Mouse (Mus musculus) lung, embryonic 15.5 days (tissue): ENCODE measurements around the gene Gm21083. TPM values are rescaled to one million over a fixed set of nuclear protein-coding genes. Genes with fewer than 3 reads are reported as not detected.
"Not testable (repeated sequence)": the region's sequence is repeated elsewhere in the genome, so short reads cannot be mapped to it uniquely, and the experiment has no call there.

Experiments
- ATAC-seq: fragments of 200-750 bp; cut with Nextera tagmentation; 2 replicates; pipeline ENCODE4 v1.8.0; 2017; ENCODE audit warnings: moderate number of reproducible peaks, borderline replicate concordance; ENCODE audit not compliant: low FRiP score, low TSS enrichment; ENCODE audit errors: extremely low read depth
- H3K27ac ChIP-seq: fragments of 300-500 bp; sonication (generic); 2 replicates; pipeline ENCODE4 v1.5.1; 2015; ENCODE audit warnings: moderate library complexity, mild to moderate bottlenecking, inconsistent platforms
- H3K27me3 ChIP-seq: fragments of 300-500 bp; sonication (generic); 2 replicates; pipeline ENCODE4 v1.6.1; 2015; ENCODE audit warnings: inconsistent platforms
- H3K36me3 ChIP-seq: fragments of 300-500 bp; sonication (generic); 2 replicates; pipeline ENCODE4 v1.6.1; 2015; ENCODE audit warnings: inconsistent platforms
- H3K4me1 ChIP-seq: fragments of 300-500 bp; sonication (generic); 2 replicates; pipeline ENCODE4 v1.6.1; 2015; ENCODE audit warnings: inconsistent platforms
- H3K4me2 ChIP-seq: fragments of 300-500 bp; sonication (generic); 2 replicates; pipeline ENCODE4 v1.6.1; 2015; ENCODE audit warnings: inconsistent platforms, mild to moderate bottlenecking, moderate library complexity
- H3K4me3 ChIP-seq: fragments of 300-500 bp; sonication (generic); 2 replicates; pipeline ENCODE4 v1.5.1; 2015; ENCODE audit warnings: mild to moderate bottlenecking, inconsistent platforms
- H3K9ac ChIP-seq: fragments of 300-500 bp; sonication (generic); 2 replicates; pipeline ENCODE4 v1.6.1; 2015; ENCODE audit warnings: inconsistent platforms
- H3K9me3 ChIP-seq: fragments of 300-500 bp; sonication (generic); 2 replicates; pipeline ENCODE4 v1.6.1; 2016; ENCODE audit warnings: inconsistent platforms
- WGBS: fragments of 180-500 bp; shearing (Covaris S2); methylation state at CpG from one replicate; pipeline ENCODE4 v1.1.7; 2015; 5-methylcytosine and 5-hydroxymethylcytosine counted together
- polyA plus RNA-seq: library from polyadenylated mRNA; unstranded; fragments of >200 nt; fragmentation: Nextera tagmentation; extraction: Ambion mirVana; gene quantifications from 2 replicates; pipeline ENCODE4 v1.2.1, GENCODE M21; 2015

Gene Gm21083
- polyA plus RNA-seq, 1 experiment from 2014 or later: not detected

DNA sequence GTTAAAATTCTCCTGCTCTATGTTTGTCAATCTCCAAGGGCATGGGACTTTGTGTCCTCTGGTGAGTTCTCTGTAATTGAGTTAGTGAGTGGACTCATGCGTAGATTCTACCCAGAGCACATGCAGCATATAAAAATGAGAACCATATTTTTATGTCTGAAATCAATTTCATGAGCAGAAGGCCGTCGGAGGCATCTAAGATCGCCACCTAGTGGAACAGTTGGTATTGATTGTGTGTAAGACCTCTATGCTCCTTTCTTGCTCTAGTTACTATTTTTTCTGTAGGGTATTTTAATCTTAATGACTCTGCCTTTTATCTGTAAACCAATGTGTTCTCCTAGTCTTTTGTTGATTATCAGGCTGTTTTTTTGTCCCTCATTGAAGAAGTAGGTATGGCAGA lies 23.2 kb downstream of the Gm21083 start:
- not testable (repeated sequence) for H3K27ac ChIP-seq, H3K4me3 ChIP-seq, H3K27me3 ChIP-seq, H3K9ac ChIP-seq, H3K9me3 ChIP-seq, ATAC-seq, H3K36me3 ChIP-seq, H3K4me1 ChIP-seq, H3K4me2 ChIP-seq
- WGBS: 38% methylated on average over 4 of the region's 4 CpGs

DNA sequence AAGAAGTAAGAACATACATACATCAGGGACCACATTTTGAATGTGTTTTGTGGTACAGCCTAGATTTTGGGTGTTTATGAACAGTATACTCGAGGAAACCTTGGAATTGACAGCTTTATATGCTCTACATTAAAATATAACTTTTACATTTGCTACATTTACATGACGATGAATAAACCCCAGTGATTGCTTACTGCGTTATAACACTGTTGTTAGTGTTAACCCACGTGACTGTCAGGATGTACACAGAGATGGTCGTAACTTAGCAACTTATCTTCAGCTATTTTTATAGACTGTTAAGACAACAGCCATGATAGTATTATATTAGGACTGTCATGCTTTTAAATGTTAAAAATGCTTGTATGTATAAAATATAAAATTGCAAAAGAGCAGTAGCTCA lies 24.3 kb downstream of the Gm21083 start:
- 52% methylated on average over 5 of the region's 5 CpGs for WGBS
- H3K36me3 ChIP-seq, H3K27me3 ChIP-seq, H3K4me1 ChIP-seq, H3K27ac ChIP-seq, H3K9ac ChIP-seq, H3K9me3 ChIP-seq, H3K4me3 ChIP-seq, H3K4me2 ChIP-seq, ATAC-seq: not testable (repeated sequence)

DNA sequence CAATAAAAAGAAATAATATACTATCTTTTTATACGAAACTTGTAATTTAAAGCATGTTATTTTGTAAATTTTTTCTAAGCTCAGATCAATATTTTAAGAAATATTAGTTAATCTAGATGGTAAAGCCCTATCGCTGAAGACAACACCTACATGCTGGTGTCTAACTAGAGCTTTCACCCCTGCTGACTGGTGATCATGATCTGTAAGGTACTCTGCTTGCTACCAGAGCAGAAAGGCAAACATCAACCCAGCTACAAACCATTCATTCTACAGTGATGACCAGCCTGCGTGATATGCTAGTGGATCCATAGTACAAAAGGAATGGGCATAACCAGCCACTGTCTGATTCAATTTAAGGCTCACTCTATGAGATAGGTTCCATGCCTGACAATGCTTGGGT lies 24.8 kb downstream of the Gm21083 start:
- H3K36me3 ChIP-seq, H3K27me3 ChIP-seq, H3K4me2 ChIP-seq, H3K4me1 ChIP-seq, H3K9me3 ChIP-seq, H3K9ac ChIP-seq, H3K4me3 ChIP-seq, H3K27ac ChIP-seq: not testable (repeated sequence)
- peak; percentile 51; the same call in 1 of the 2 replicates for ATAC-seq
- 67% methylated on average over 3 of the region's 3 CpGs for WGBS

DNA sequence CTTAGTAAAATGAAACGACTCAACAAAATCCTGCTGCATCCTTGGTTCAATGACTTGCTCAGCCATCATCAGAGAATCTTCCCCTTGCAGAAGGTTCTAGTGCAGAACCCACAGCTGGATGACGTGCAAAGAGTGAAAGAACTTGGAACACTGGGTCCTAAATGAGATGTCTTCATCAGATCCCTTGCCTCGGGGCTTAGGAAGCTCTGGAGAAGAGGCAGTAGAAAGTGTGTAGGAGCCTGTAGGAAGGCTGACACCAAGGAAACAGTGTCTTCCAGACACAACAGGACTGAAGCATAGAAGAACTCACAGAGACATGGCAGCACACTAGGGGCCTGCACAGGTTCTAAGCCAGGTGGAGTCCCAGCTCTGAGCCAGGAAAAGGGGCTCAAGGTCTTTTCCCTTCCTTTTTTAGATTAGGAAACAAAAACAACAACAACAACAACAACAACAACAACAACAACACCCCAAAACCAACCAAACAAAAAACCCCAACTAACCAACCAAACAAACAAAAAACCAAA lies 25.4 kb downstream of the Gm21083 start:
- H3K27ac ChIP-seq, H3K4me1 ChIP-seq, H3K27me3 ChIP-seq, H3K36me3 ChIP-seq, H3K4me2 ChIP-seq, H3K9ac ChIP-seq, H3K4me3 ChIP-seq, H3K9me3 ChIP-seq, ATAC-seq: not testable (repeated sequence)
- 52% methylated on average over 3 of the region's 3 CpGs for WGBS

DNA sequence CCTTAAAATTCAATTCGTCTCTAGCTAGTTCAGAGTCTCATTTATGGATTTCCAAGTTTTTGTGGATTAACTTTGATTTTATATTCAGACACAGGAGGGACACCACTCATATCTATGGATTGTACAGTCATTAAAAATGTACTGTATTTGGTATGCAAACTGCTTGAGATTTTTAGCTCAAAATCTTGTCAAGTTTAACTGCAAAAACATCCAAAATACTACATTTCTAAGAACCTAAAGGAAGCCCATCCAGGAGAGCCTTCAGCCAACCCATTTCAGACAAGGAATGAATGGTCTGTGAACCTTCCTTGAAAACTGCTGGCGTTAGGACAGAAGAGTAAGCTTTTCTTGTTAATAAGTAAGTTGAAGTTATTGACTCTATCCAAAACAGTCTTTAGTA lies 25.9 kb downstream of the Gm21083 start:
- H3K4me3 ChIP-seq, H3K36me3 ChIP-seq, H3K27ac ChIP-seq, H3K4me2 ChIP-seq, H3K4me1 ChIP-seq, H3K9me3 ChIP-seq, H3K9ac ChIP-seq, H3K27me3 ChIP-seq, ATAC-seq: not testable (repeated sequence)
- WGBS: 61% methylated on average over 2 of the region's 2 CpGs

DNA sequence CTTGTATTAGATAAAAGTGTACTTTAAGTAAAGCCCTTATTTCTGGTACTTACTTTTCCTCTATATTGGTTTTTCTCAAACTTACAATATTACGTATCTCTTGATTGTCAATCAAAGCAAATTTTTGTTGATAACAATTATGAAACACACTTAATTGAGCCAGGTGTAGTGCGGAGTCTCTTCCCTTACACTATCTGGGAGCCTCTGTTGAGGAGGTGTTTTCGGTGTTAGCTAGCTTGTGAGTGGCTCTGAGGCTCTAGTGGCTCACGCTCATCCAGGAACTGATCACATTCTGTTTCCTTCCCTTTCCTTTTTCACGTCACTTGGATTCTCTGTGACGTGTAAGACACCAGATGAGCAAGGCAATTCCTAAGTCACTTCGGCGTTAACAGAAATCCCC lies 26.5 kb downstream of the Gm21083 start:
- WGBS: 74% methylated on average over 8 of the region's 8 CpGs
- not testable (repeated sequence) for ATAC-seq, H3K4me2 ChIP-seq, H3K9ac ChIP-seq, H3K27ac ChIP-seq, H3K27me3 ChIP-seq, H3K4me1 ChIP-seq, H3K9me3 ChIP-seq, H3K4me3 ChIP-seq, H3K36me3 ChIP-seq

DNA sequence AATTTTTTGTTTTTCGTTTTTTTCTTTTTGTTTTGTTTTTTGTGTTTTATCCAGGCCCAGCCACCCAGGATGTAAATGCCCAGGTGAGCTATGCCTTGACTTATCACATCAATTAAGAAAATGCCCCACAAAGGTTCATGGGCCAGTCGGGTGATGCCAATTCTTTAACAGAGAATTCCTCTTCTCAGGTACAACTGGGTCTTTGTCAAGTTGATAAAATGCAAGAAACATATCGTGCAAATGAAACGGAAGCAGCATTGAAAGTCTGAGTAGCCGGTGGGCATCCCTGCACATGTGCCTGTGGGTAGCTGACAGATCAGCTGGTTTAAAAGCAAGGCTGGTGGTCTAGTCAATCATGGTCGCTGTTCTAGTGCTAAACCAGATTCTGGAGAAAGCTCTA lies 29.5 kb downstream of the Gm21083 start:
- 57% methylated on average over 6 of the region's 6 CpGs for WGBS
- ATAC-seq: not testable (repeated sequence)

DNA sequence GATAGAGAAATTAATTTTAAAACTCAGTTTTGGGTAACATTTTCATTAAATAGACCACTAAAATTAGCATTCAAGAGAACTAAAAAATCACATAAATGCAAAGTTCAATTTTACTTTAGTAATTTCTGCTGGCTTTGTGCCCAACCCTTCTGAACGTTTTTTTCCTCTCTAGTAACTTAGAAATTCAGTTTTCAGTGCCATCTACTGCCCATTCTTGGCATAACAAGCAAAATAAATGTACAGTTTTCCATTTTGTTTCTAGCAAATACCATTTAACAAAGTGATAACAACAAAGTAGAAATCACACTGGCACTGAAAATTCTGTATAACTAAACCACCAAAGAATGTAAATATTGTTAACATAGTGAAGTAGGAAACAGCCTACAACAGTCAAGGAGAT lies 33.6 kb downstream of the Gm21083 start:
- H3K4me1 ChIP-seq, H3K36me3 ChIP-seq, H3K27me3 ChIP-seq, H3K9me3 ChIP-seq, H3K9ac ChIP-seq, ATAC-seq, H3K4me2 ChIP-seq, H3K4me3 ChIP-seq, H3K27ac ChIP-seq: not testable (repeated sequence)
- WGBS: 2% methylated on average over 1 of the region's 1 CpGs

More for the DNA sequence above, 29.5 kb downstream of the Gm21083 start:
- not testable (repeated sequence) for H3K4me1 ChIP-seq, H3K9me3 ChIP-seq, H3K9ac ChIP-seq, H3K36me3 ChIP-seq, H3K4me3 ChIP-seq, H3K27ac ChIP-seq, H3K27me3 ChIP-seq, H3K4me2 ChIP-seq

DNA sequence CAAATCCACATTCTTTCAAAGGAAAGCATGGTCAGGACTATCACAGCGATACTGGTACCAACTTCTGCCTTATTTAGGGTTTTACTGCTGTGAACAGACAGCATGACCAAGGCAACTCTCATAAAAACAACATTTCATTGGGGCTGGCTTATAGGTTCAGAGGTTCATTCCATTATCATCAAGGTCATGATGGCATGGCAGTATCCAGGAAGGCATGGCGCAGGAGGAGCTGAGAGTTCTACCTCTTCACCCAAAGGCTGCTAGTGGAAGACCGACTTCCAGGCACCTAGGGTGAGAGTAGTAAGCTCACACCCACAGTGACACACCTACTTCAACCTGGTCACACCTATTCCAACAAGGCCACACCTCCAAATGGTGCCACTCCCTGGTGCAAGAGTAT lies 39.1 kb downstream of the Gm21083 start:
- not testable (repeated sequence) for H3K27me3 ChIP-seq, H3K4me3 ChIP-seq, H3K9ac ChIP-seq, H3K4me1 ChIP-seq, H3K4me2 ChIP-seq, H3K36me3 ChIP-seq, ATAC-seq, H3K9me3 ChIP-seq, H3K27ac ChIP-seq
- 71% methylated on average over 3 of the region's 3 CpGs for WGBS

DNA sequence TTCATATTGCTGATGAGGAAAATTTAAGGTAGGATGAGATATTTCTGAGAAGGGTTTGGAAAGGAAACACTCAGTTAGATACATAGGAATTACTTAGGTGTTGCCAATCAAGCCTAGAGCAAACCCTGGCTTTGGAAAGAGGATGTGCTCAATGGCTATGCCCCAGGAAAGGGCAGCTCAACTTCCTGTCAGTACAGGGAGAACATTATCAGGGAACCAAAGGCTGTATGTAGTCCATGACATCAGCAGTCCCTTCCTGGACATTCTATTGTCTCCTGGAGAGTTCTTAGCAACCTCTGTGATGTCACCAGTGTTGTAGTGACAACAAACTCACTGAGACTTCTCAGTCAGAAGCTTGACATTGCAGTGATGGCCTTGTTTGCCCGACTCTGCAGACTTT lies 41.6 kb downstream of the Gm21083 start, which contains the start of gene Speer4d:
Gene Speer4d (plus strand): TSS at position 301 of the 400 bp plus-strand sequence.
- not testable (repeated sequence) for H3K9me3 ChIP-seq, H3K9ac ChIP-seq, H3K27ac ChIP-seq, H3K27me3 ChIP-seq, H3K4me1 ChIP-seq, H3K4me2 ChIP-seq, ATAC-seq, H3K36me3 ChIP-seq, H3K4me3 ChIP-seq
- WGBS: 59% methylated on average over 1 of the region's 1 CpGs

DNA sequence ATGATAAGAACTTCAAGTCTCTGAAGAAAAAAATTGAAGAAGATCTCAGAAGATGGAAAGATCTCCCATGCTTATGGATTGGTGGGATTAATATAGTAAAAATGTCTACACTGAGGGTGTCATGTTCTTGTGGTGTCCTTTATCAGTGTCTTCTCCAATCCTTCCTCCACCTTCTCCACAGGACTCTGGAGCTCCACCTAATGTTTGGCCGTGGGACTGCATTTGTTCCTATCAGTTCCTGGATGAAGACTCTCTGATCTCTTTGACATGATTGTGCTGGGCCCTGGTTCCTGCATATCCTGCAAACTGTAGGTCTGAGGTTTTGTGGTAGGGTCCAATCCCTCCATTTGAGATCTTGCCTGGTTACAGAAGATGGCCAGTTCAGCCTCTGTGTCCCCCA lies 51.0 kb downstream of the Gm21083 start:
- H3K36me3 ChIP-seq, H3K27ac ChIP-seq, H3K4me1 ChIP-seq, H3K27me3 ChIP-seq, H3K4me2 ChIP-seq, H3K4me3 ChIP-seq, ATAC-seq, H3K9ac ChIP-seq, H3K9me3 ChIP-seq: not testable (repeated sequence)
- WGBS: 21% methylated on average over 1 of the region's 1 CpGs

DNA sequence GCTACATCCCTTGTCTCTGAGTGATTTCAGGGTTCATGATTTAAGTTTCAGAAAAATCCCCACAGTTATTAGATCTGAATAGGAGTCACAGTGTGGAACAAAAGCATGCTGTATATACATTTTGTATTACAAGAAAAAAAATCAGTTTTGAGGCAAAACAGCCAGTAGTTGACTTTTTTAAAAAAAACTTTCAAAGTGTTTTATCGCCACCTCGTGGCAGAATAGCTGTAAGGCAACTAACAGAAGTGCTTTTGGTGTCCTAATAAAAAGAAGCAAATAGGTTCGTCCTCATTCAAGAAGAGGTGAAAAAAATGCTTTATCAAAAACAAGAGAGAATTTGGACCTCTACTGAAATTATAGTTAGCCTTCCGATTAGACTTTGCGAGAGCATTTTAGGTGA lies 52.9 kb downstream of the Gm21083 start:
- not testable (repeated sequence) for H3K36me3 ChIP-seq, H3K4me3 ChIP-seq, H3K4me1 ChIP-seq, H3K27ac ChIP-seq, H3K27me3 ChIP-seq, H3K9ac ChIP-seq, ATAC-seq, H3K4me2 ChIP-seq, H3K9me3 ChIP-seq
- WGBS: 33% methylated on average over 5 of the region's 5 CpGs
